19 mouse cellular contexts compared by ENCODE assay signal in the genomic region with DNA sequence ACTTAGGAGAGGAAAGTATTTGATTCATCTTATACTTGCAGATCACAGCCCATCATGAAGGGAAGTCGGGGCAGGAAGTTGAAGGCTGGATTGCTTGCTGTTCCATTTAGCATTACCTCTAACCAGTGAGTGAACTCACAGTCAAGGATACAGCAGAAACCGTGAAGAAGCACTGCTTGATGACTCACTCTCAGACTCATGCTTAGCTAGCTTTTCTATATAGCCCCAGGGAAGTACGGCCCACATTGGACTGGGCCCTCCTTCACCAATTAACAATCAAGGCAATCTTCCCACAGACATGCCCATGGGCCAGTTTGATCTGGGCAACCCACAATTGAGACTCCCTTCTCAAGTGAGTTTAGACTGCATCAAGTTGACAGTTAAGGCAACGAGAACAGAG. TPM values are rescaled to one million over a fixed set of nuclear protein-coding genes. Genes with fewer than 3 reads are reported as not detected.
DNase-seq lines count a peak whose midpoint lies in the region.
"Had no signal": no experiment of that assay in that cellular context is flagged by ENCODE, and none has a peak within 500 bp of the region (broad histone marks: within the 10 kb centered on the region; RNA-seq: fewer than 3 reads in every experiment).

No protein-coding gene starts in this region.

- DNase-seq in 3134 (ENCODE audit: extremely low read depth, insufficient read length, low spot score) (peak; percentile 8), 3T3-L1 (ENCODE audit: low read depth, low spot score) (peak; percentile 70)
- peak; percentile 24 for DNase-seq in Muller cell, postnatal 12 days (ENCODE audit: inconsistent ontology term)
- DNase-seq in brain, adult 2 months (ENCODE audit: low read depth, low spot score), result peak; percentile 5
- no peak for DNase-seq in kidney, postnatal 4 days
- DNase-seq in gastrocnemius, adult 18-20 months (ENCODE audit: low spot score), result no peak
- DNase-seq in lung, postnatal 14 days, result no peak
- no peak for DNase-seq in lung, postnatal 36 days
- DNase-seq: adrenal gland, postnatal 14 days; cerebellum, adult 11 months; cerebellum, adult 2 months; cerebellum, adult 9-11 months; cerebellum, postnatal 25 days; gastrocnemius, postnatal 10 days; gastrocnemius, postnatal 36 days; heart, adult 11 months; kidney, adult 11 months had no signal

RNA-seq across cellular contexts. Expression of a gene that starts 14.4 kb away (rescaled TPM):
- total RNA-seq in gastrocnemius, adult 18-20 months (2021), result under 1 TPM in 1 of 2 experiments, not detected in 1; 0.31 TPM
- total RNA-seq: common myeloid progenitor, adult 5-6 weeks; gastrocnemius, postnatal 36 days; hematopoietic stem cell, adult 5-6 weeks had no signal

RNA-seq across cellular contexts. Expression of a gene that starts 53.4 kb away (rescaled TPM):
- total RNA-seq in gastrocnemius, adult 18-20 months (2021), result 10 to 100 TPM in 1 of 2 experiments, 1 to 10 TPM in 1; 10.0 to 11.2 TPM

RNA-seq across cellular contexts. Expression of a gene that starts 53.5 kb away (rescaled TPM):
- total RNA-seq in gastrocnemius, adult 18-20 months (2021), result 100 to 1,000 TPM; 421 to 423 TPM

Comparison
In these comparisons a context has a peak if more than half of its experiments do, and no peak if none do; other contexts are left out.
1. DNase-seq: peak in 3134 (single experiment), 3T3-L1 (single experiment), Muller cell, postnatal 12 days (single experiment) and brain, adult 2 months (single experiment); none in kidney, postnatal 4 days (0 of 2), gastrocnemius, adult 18-20 months (single experiment), lung, postnatal 14 days (single experiment) and lung, postnatal 36 days (single experiment).